Mouse (Mus musculus) olfactory bulb, adult 2 months (tissue): ENCODE results near the gene Megf11.

ENCODE experiments used
- CTCF ChIP-seq: fragments of 200-500 bp; IDR thresholded peaks from 2 replicates; pipeline ENCODE4 v1.5.1; 2012; ENCODE audit warnings: low read depth, mild to moderate bottlenecking, low read length, moderate library complexity; ENCODE audit not compliant: insufficient read depth
- POLR2A ChIP-seq: fragments of 200-500 bp; IDR thresholded peaks from 2 replicates; pipeline ENCODE4 v1.6.1; 2012; ENCODE audit warnings: mild to moderate bottlenecking, low read depth, low read length, moderate library complexity; ENCODE audit not compliant: insufficient read depth

DNA sequence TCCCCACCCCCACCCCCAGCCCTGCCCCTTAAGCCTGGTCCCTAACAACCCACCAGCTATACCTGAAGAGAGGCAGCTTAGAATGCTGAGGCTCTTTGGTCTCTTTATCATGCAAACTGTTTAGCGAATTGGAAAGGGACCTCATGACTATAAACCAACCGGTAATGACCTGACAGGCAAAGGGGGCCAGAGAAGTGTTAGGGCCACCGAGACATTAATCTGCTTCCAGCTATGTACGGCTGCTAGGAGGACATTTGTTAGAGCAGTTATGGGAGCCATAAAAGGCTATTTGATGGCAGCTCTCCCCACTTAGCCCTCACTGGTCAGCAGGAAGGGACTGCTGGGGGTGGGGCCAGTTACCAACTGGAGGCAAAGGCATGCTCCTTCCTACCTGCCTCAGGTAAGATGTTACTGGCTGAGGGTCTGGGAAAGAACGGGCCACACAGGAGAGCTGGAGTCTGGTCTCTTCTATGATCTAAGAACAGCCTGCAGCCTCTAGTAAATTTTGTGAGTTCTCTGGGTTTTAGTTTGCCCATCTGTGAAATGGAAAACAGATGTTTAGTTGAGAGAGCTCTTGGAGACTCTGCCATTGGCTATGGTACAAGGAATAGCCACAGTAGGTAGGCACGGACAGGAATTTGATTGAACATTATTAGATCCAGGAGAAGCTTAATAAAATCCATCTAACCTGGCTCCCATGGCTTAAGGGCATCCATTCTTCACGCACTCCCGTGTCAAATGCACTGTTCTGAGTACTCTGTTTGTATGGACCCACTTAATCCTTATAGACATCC is 183.2 kb downstream of the Megf11 start:
- TF ChIP-seq CTCF: no peak
- no peak for TF ChIP-seq POLR2A
